Mouse (Mus musculus) CH12.LX (cell line): Measurements from ENCODE around the gene Ranbp6. TPM values are rescaled to one million over a fixed set of nuclear protein-coding genes. Genes with fewer than 3 reads are reported as not detected.

Experiments used
- DNase-seq: peaks from one replicate; pipeline ENCODE4 v3.0.0-alpha.2; 2013; ENCODE audit errors: extremely low read depth
- H3K27ac ChIP-seq: 2 replicates; pipeline ENCODE4 v1.5.1; 2012; ENCODE audit warnings: low read depth, mild to moderate bottlenecking, control low read depth, moderate library complexity; ENCODE audit not compliant: insufficient read depth
- H3K27me3 ChIP-seq: replicated peaks from 2 replicates; pipeline ENCODE3; 2012; ENCODE audit warnings: inconsistent platforms
- H3K36me3 ChIP-seq, 2 experiments: replicated peaks in 1 of 2; 2 replicates each; pipeline versions ENCODE3 to v1.6.1; 2012; ENCODE audit warnings: inconsistent platforms in 1 of 2, low read length in 1 of 2, mild to moderate bottlenecking in 1 of 2, mixed read lengths in 1 of 2, moderate library complexity in 1 of 2; ENCODE audit not compliant: control insufficient read depth in 1 of 2, insufficient read depth in 1 of 2
- H3K4me1 ChIP-seq, 2 experiments: 2 replicates each; pipeline ENCODE4 v1.6.1; 2012; ENCODE audit warnings: inconsistent platforms in 1 of 2, moderate library complexity in 1 of 2; ENCODE audit not compliant: insufficient read depth in 2 of 2, control insufficient read depth in 1 of 2
- H3K4me2 ChIP-seq: 2 replicates; pipeline ENCODE4 v1.6.1; 2012; ENCODE audit warnings: low read depth, mild to moderate bottlenecking, control low read depth; ENCODE audit not compliant: poor library complexity, insufficient read depth, severe bottlenecking
- H3K4me3 ChIP-seq, 3 experiments: fragments of 150-350 bp in 1 of 3; sonication (generic) in 1 of 3; replicated peaks in 1 of 3; 2 replicates each; pipeline versions ENCODE3 to v1.5.1; 2011 to 2012; ENCODE audit warnings: low read depth in 2 of 3, low read length in 2 of 3, mild to moderate bottlenecking in 2 of 3, moderate library complexity in 2 of 3, control low read depth in 1 of 3, improper control_type of control experiment in 1 of 3, inconsistent platforms in 1 of 3, mixed read lengths in 1 of 3; ENCODE audit not compliant: poor library complexity in 1 of 3
- H3K79me2 ChIP-seq: replicated peaks from 2 replicates; pipeline ENCODE4 v1.6.1; 2012; ENCODE audit warnings: mild to moderate bottlenecking, moderate library complexity; ENCODE audit not compliant: control insufficient read depth, poor library complexity, insufficient read depth, severe bottlenecking; ENCODE audit errors: extremely low read depth
- H3K9ac ChIP-seq: 2 replicates; pipeline ENCODE4 v1.6.1; 2012; ENCODE audit warnings: low read depth, mild to moderate bottlenecking, control low read depth, moderate library complexity; ENCODE audit not compliant: insufficient read depth
- H3K9me3 ChIP-seq: replicated peaks from 2 replicates; pipeline ENCODE3; 2012; ENCODE audit warnings: low read length, inconsistent platforms, mixed read lengths
- BHLHE40 ChIP-seq: IDR thresholded peaks from 2 replicates; pipeline ENCODE4 v1.6.1; 2011; ENCODE audit warnings: mild to moderate bottlenecking, low read depth, low read length, improper control_type of control experiment
- CTCF ChIP-seq, 2 experiments: IDR thresholded peaks in 1 of 2; conservative IDR thresholded peaks in 1 of 2; 2 replicates each; pipeline ENCODE4 v1.5.1; 2011 to 2012; ENCODE audit warnings: low read depth in 2 of 2, low read length in 2 of 2, improper control_type of control experiment in 1 of 2, inconsistent platforms in 1 of 2, mild to moderate bottlenecking in 1 of 2, moderate library complexity in 1 of 2
- ELF1 ChIP-seq: IDR thresholded peaks from 2 replicates; pipeline ENCODE4 v1.6.1; 2014; ENCODE audit warnings: low read depth, mild to moderate bottlenecking, inconsistent platforms, low read length, improper control_type of control experiment
- EP300 ChIP-seq: IDR thresholded peaks from 2 replicates; pipeline ENCODE4 v1.6.1; 2011; ENCODE audit warnings: low read length, improper control_type of control experiment
- JUND ChIP-seq: conservative IDR thresholded peaks from 2 replicates; pipeline ENCODE4 v1.6.1; 2011; ENCODE audit warnings: low read depth, low read length, improper control_type of control experiment
- MXI1 ChIP-seq: IDR thresholded peaks from 2 replicates; pipeline ENCODE4 v1.6.1; 2011; ENCODE audit warnings: mild to moderate bottlenecking, low read depth, low read length, improper control_type of control experiment
- NELFE ChIP-seq: IDR thresholded peaks from 2 replicates; pipeline ENCODE4 v1.6.1; 2011; ENCODE audit warnings: low read depth, low read length, improper control_type of control experiment
- RAD21 ChIP-seq: IDR thresholded peaks from 2 replicates; pipeline ENCODE4 v1.6.1; 2011; ENCODE audit warnings: low read depth, mild to moderate bottlenecking, low read length, improper control_type of control experiment, moderate library complexity
- RCOR1 ChIP-seq: conservative IDR thresholded peaks from 2 replicates; pipeline ENCODE4 v1.6.1; 2012; ENCODE audit warnings: low read depth, mild to moderate bottlenecking, inconsistent platforms, low read length, improper control_type of control experiment
- SIN3A ChIP-seq: IDR thresholded peaks from 2 replicates; pipeline ENCODE4 v1.6.1; 2012; ENCODE audit warnings: low read length, improper control_type of control experiment, inconsistent platforms
- SMC3 ChIP-seq: IDR thresholded peaks from 2 replicates; pipeline ENCODE4 v1.6.1; 2011; ENCODE audit warnings: low read depth, low read length, improper control_type of control experiment
- UBTF ChIP-seq: IDR thresholded peaks from 2 replicates; pipeline ENCODE4 v1.6.1; 2012; ENCODE audit warnings: low read depth, mild to moderate bottlenecking, inconsistent platforms, low read length, improper control_type of control experiment, moderate library complexity
- ZC3H11A ChIP-seq: IDR thresholded peaks from 2 replicates; pipeline ENCODE4 v1.6.1; 2012; ENCODE audit warnings: low read depth, mild to moderate bottlenecking, inconsistent platforms, low read length, improper control_type of control experiment
- ZKSCAN1 ChIP-seq: IDR thresholded peaks from 2 replicates; pipeline ENCODE4 v1.6.1; 2012; ENCODE audit warnings: low read depth, inconsistent platforms, low read length, improper control_type of control experiment, borderline replicate concordance
- ZMIZ1 ChIP-seq: IDR thresholded peaks from 2 replicates; pipeline ENCODE4 v1.6.1; 2012; ENCODE audit warnings: low read depth, mild to moderate bottlenecking, inconsistent platforms, low read length, improper control_type of control experiment
- dilution Hi-C: fragments of 300-500 bp; cut with MboI; formaldehyde crosslinking; loops from 2 replicates; pipeline ENCODE4 v1.14.3; 2020; ENCODE audit warnings: low sequenced_read_pairs; ENCODE audit not compliant: extremely low pct_unique_long_range_greater_than_20kb, extremely low pct_ligation_motif_present
- in situ Hi-C: fragments of 300-500 bp; cut with MboI; formaldehyde crosslinking; loops from 3 replicates; pipeline ENCODE4 v1.14.3; 2019; ENCODE audit warnings: low sequenced_read_pairs, low pct_ligation_motif_present, low pct_unique_long_range_greater_than_20kb, mixed read lengths
- polyA plus RNA-seq: library from polyadenylated mRNA; unstranded; fragments of >175 nt; gene quantifications from 2 replicates; pipeline ENCODE4 v1.2.1, GENCODE M21; 2012; ENCODE audit warnings: low read depth; ENCODE audit not compliant: insufficient read length
- total RNA-seq, 2 experiments: library from RNA; depleted of rRNA; stranded (reverse); fragments of 300-350 nt in 1 of 2; fragments of >200 nt in 1 of 2; gene quantifications; 2 replicates each; pipeline ENCODE4 v1.2.3; 2012 to 2014

Gene Ranbp6
- total and polyA plus RNA-seq, 3 experiments: 7.0 to 12.1 (median 8.4) TPM

- Histone ChIP-seq H3K9me3 (no peaks in the 10 kb centered on the region), H3K36me3 (no peaks in the 10 kb centered on the region), H3K4me1 (peaks cover 0 to 15% of the 10 kb centered on the region in 2 experiments; a peak in 2 of 4 replicates), H3K27ac (no peak overlapping the region), H3K4me2 (no peak overlapping the region), H3K9ac (no peak overlapping the region), H3K27me3 (no peaks in the 10 kb centered on the region), H3K79me2 (no peaks in the 10 kb centered on the region), H3K4me3 (no peak overlapping the region)
- in situ Hi-C loops: loop anchor here (5.0 to 25.0 kb wide), 3 partner anchors 306 to 459 kb away; partner anchors contain the start of genes Cd274 and Plgrkt
- peak; percentile 81 for DNase-seq
- TF ChIP-seq ELF1 (no peak), CTCF (conservative IDR thresholded peaks at IDR 0.05 in 1 of 2, IDR thresholded peaks at IDR 0.05 in 1 of 2; ENCODE audit: low read depth in 2 of 2, low read length in 2 of 2) (peak in 1 of 2 experiments; percentile 91; a peak in 3 of 4 replicates), JUND (no peak), SIN3A (no peak), ZC3H11A (peak; percentile 41; the same call in 1 of the 2 replicates), SMC3 (peak; percentile 93), RAD21 (peak; percentile 94), BHLHE40 (no peak), RCOR1 (no peak)
- dilution Hi-C loops: no loop called here
Observed at GRCm38 (mm10) chr19:29820966-29821365, 8.2 kb upstream of the Ranbp6 start.

- Histone ChIP-seq H3K27ac (no peak overlapping the region), H3K4me3 (no peak overlapping the region), H3K9ac (no peak overlapping the region), H3K79me2 (peaks cover 36% of the 10 kb centered on the region), H3K4me1 (peaks cover 6 to 43% of the 10 kb centered on the region in 2 experiments), H3K36me3 (peaks cover 18 to 31% of the 10 kb centered on the region in 2 experiments), H3K9me3 (no peaks in the 10 kb centered on the region), H3K4me2 (no peak overlapping the region), H3K27me3 (no peaks in the 10 kb centered on the region)
- TF ChIP-seq UBTF (no peak), NELFE (no peak), ZMIZ1 (no peak), RCOR1 (no peak), MXI1 (no peak), SMC3 (no peak), RAD21 (no peak), EP300 (no peak), ZKSCAN1 (no peak)
- dilution Hi-C loops: no loop called here
- in situ Hi-C loops: loop anchor here (10.0 to 25.0 kb wide), 4 partner anchors 105 to 448 kb away; partner anchors contain the start of genes Cd274, Ermp1 and Plgrkt
- DNase-seq: no peak
Observed at GRCm38 (mm10) chr19:29810022-29810421, 2.8 kb downstream of the Ranbp6 start.
